In the genomic region with DNA sequence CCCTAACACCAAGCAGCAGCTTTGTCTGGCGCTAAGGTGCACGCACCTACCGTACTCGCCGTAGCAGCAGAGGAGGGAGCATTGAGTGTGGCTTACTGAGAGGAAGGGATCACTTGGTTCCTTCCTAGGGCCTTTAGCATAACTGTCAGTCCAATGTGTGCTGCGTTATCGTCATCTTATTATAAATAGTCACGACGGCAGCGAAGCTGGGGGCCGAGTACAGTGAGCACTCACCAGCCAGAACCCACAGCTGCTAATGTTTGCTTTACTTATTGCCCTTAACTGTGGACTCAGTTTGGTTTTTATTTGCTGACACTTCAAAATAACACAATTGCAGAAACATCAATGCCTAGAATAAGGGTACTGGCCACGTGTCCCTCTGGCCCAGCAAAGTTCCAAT, we compare ENCODE assay signal across 27 mouse cellular contexts.
DNase-seq lines count a peak whose midpoint lies in the region; ATAC-seq and TF ChIP-seq lines count a peak whose summit lies in the region.
"Had no signal": no experiment of that assay in that cellular context is flagged by ENCODE, and none has a peak within 500 bp of the region (broad histone marks: within the 10 kb centered on the region; RNA-seq: fewer than 3 reads in every experiment).

No protein-coding gene starts in this region.

- intact Hi-C loops in heart, postnatal 14 days (cut with DNase I) = no loop called here

- no peak overlapping the region for H3K9ac ChIP-seq in heart, postnatal 0 days (replicated peaks; ENCODE audit: low read depth, low read length)
- no peak overlapping the region for H3K9ac ChIP-seq in lung, embryonic 14.5 days
- H3K9ac ChIP-seq: embryonic facial prominence, embryonic 13.5 days; forebrain, embryonic 12.5 days; forebrain, embryonic 15.5 days; heart, embryonic 13.5 days; hindbrain, embryonic 13.5 days had no signal

- no peaks in the 10 kb centered on the region for H3K4me1 ChIP-seq in heart, postnatal 0 days (ENCODE audit: control insufficient read depth, insufficient read depth)
- H3K4me1 ChIP-seq in lung, embryonic 14.5 days (ENCODE audit: insufficient read depth) = peaks cover 2% of the 10 kb centered on the region; the same call in 1 of the 2 replicates
- H3K4me1 ChIP-seq in brown adipose tissue, adult 24 weeks (ENCODE audit: control insufficient read depth, insufficient read depth, insufficient read length, low read length) = peaks cover 7% of the 10 kb centered on the region; the same call in 1 of the 2 replicates
- H3K4me1 ChIP-seq: embryonic facial prominence, embryonic 10.5 days; embryonic facial prominence, embryonic 13.5 days; forebrain, embryonic 15.5 days; heart, embryonic 10.5 days; hindbrain, embryonic 13.5 days had no signal

- no peaks in the 10 kb centered on the region for H3K27me3 ChIP-seq in heart, postnatal 0 days (ENCODE audit: control insufficient read depth, insufficient read depth, low read length)
- H3K27me3 ChIP-seq in lung, embryonic 14.5 days (ENCODE audit: insufficient read depth, low read length) = no peaks in the 10 kb centered on the region
- H3K27me3 ChIP-seq: embryonic facial prominence, embryonic 13.5 days; forebrain, embryonic 12.5 days; forebrain, embryonic 15.5 days; heart, embryonic 13.5 days; hindbrain, embryonic 13.5 days had no signal

- no peak for TF ChIP-seq EP300 in heart, postnatal 0 days (IDR thresholded peaks at IDR 0.05; ENCODE audit: low read depth)

- no peaks in the 10 kb centered on the region for H3K36me3 ChIP-seq in heart, postnatal 0 days (replicated peaks; ENCODE audit: control insufficient read depth, insufficient read depth, low read length)
- H3K36me3 ChIP-seq in lung, embryonic 14.5 days (ENCODE audit: insufficient read depth) = no peaks in the 10 kb centered on the region
- H3K36me3 ChIP-seq: embryonic facial prominence, embryonic 10.5 days; embryonic facial prominence, embryonic 13.5 days; forebrain, embryonic 12.5 days; forebrain, embryonic 15.5 days; G1E; heart, embryonic 10.5 days; heart, embryonic 13.5 days; hindbrain, embryonic 10.5 days; hindbrain, embryonic 13.5 days had no signal

- no peaks in the 10 kb centered on the region for H3K9me3 ChIP-seq in heart, postnatal 0 days (replicated peaks; ENCODE audit: control insufficient read depth, low read length)
- no peaks in the 10 kb centered on the region for H3K9me3 ChIP-seq in lung, embryonic 14.5 days (ENCODE audit: low read depth, low read length)
- H3K9me3 ChIP-seq: embryonic facial prominence, embryonic 10.5 days; embryonic facial prominence, embryonic 13.5 days; forebrain, embryonic 12.5 days; forebrain, embryonic 15.5 days; G1E; heart, embryonic 10.5 days; heart, embryonic 13.5 days; hindbrain, embryonic 10.5 days; hindbrain, embryonic 13.5 days had no signal

- ATAC-seq in heart, postnatal 0 days (ENCODE audit: insufficient read depth, low read depth) = peak; percentile 57; the same call in 1 of the 2 replicates
- ATAC-seq in lung, embryonic 14.5 days (ENCODE audit: insufficient read depth) = no peak
- ATAC-seq: CD4-positive, CD25-positive, alpha-beta regulatory T cell, adult 4 months; forebrain, embryonic 15.5 days; hindbrain, embryonic 16.5 days; Patski had no signal

- peak; percentile 34 for DNase-seq in heart, postnatal 0 days (ENCODE audit: low spot score)
- no peak for DNase-seq in heart, postnatal 14 days
- peak; percentile 41 for DNase-seq in lung, embryonic 14.5 days
- no peak for DNase-seq in lung, postnatal 25 days (ENCODE audit: low spot score)
- DNase-seq in thymus, postnatal 14 days = peak; percentile 28
- no peak for DNase-seq in thymus, postnatal 4 days
- DNase-seq in ovary, postnatal 10 days (ENCODE audit: low spot score) = no peak
- DNase-seq: adrenal gland, postnatal 10 days; adrenal gland, postnatal 36 days; embryo, embryonic 11 days; gastrocnemius, adult 2 months; gastrocnemius, postnatal 14 days; heart, postnatal 36 days had no signal

- no peak for TF ChIP-seq CTCF in heart, postnatal 0 days (IDR thresholded peaks at IDR 0.05; ENCODE audit: low read depth)
- TF ChIP-seq CTCF in lung, embryonic 14.5 days (IDR thresholded peaks at IDR 0.05; ENCODE audit: low read depth) = no peak

- WGBS in heart, postnatal 0 days = 52% methylated on average over 12 of the region's 12 CpGs
- 49% methylated on average over 12 of the region's 12 CpGs for WGBS in lung, embryonic 14.5 days

- H3K4me2 ChIP-seq in heart, postnatal 0 days (ENCODE audit: low read depth, low read length) = no peak overlapping the region
- no peak overlapping the region for H3K4me2 ChIP-seq in lung, embryonic 14.5 days
- H3K4me2 ChIP-seq: embryonic facial prominence, embryonic 13.5 days; forebrain, embryonic 12.5 days; forebrain, embryonic 15.5 days; heart, embryonic 13.5 days; hindbrain, embryonic 13.5 days had no signal

- no peak overlapping the region for H3K27ac ChIP-seq in heart, postnatal 0 days (ENCODE audit: low read depth)
- no peak overlapping the region for H3K27ac ChIP-seq in lung, embryonic 14.5 days (ENCODE audit: low read depth)
- H3K27ac ChIP-seq in brown adipose tissue, adult 24 weeks (replicated peaks; ENCODE audit: low read depth, low read length) = 0 out of 2 replicates have a peak overlapping the region, but pooled peaks have one; percentile 14
- H3K27ac ChIP-seq: embryonic facial prominence, embryonic 10.5 days; embryonic facial prominence, embryonic 13.5 days; forebrain, embryonic 12.5 days; forebrain, embryonic 15.5 days; gastrocnemius, adult 2 months; heart, embryonic 10.5 days; heart, embryonic 13.5 days; hindbrain, embryonic 10.5 days; hindbrain, embryonic 13.5 days had no signal

- no peak overlapping the region for H3K4me3 ChIP-seq in heart, postnatal 0 days (ENCODE audit: low read depth, low read length)
- no peak overlapping the region for H3K4me3 ChIP-seq in lung, embryonic 14.5 days (ENCODE audit: low read depth, low read length)
- H3K4me3 ChIP-seq in brown adipose tissue, adult 24 weeks (ENCODE audit: insufficient read depth, low read depth, low read length) = no peak overlapping the region
- H3K4me3 ChIP-seq: embryonic facial prominence, embryonic 10.5 days; embryonic facial prominence, embryonic 13.5 days; erythroblast, embryonic 14.5 days; forebrain, embryonic 12.5 days; forebrain, embryonic 15.5 days; gastrocnemius, adult 2 months; heart, embryonic 10.5 days; heart, embryonic 13.5 days; hindbrain, embryonic 10.5 days; hindbrain, embryonic 13.5 days had no signal

Comparison
In these comparisons a context has a peak if more than half of its experiments do, and no peak if none do; other contexts are left out.
1. DNase-seq: peak in heart, postnatal 0 days (single experiment), lung, embryonic 14.5 days (single experiment) and thymus, postnatal 14 days (single experiment); none in heart, postnatal 14 days (0 of 2), lung, postnatal 25 days (single experiment), thymus, postnatal 4 days (single experiment) and ovary, postnatal 10 days (single experiment).